Mouse (Mus musculus): Measurements from ENCODE around the gene Rnaseh2a.

The Rnaseh2a gene

DNA sequence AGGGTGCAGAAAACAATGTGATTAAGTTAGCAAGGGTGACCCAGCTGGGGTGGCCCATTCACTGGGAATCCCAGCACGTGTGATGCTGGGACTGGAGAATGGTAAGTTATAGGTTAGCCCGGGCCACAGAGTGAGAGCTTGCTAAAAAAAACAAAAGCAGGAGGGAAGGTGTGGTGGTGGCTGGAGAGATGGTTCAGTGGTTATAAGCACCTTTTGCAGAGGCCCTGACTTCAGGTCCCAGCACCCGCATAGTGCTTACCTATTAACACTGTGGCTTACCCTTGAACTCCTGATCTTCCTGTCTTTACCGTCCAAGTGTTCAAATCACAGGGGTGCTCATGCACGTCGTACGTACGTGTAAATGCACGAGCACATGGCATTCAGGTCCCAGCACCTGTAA lies 62.5 kb downstream of the Rnaseh2a start:
- no peak for DNase-seq (ENCODE audit: low read depth, low spot score)

Data from telencephalon, adult 2 months (tissue).